15 mouse cellular contexts compared by ENCODE assay signal in the genomic region with DNA sequence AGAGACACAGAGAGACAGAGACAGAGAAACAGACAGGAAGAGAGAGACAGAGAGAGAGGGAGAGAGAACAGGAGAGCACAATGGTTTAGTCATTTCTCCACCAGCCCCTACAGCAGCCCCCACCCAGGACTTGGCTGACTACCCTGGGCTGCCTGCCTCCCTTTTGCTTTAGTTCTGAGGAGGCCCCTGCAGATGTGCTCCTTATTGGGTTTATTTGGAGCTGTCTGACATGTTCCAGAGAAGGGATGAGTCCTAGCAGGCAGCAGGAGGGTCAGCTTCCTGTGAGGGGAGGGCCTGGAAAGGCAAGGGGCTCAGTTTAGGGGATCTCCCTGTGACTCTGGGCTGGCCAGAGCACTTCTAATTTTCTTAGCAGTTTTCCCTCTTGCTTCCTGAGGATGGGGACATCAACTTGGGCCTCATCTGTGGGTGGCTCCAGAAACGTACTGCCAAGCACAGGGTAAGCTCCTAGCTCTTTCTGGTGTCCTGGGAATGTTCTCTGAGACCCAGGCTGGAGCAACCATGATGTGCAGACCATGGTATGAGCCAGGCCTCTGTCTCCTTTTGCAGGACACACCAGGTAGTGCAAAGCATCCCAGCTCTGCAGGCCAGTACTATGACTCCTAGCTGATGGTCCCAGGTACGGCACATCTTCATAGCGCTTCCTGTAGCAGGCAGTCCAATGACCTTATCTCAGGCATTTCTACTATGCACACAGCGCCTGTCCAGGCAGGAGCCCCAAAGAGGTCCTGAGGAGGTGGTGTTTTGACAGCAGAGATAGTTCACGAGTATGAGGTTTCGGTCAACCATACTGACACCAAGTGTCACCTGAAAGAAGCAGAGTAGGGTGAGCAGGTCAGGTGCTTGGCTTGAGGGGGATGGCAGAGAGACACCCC. TPM values are rescaled to one million over a fixed set of nuclear protein-coding genes. Genes with fewer than 3 reads are reported as not detected.
A peak's percentile ranks its signal among the peaks of the same experiment; 100 is the strongest.
DNase-seq lines count a peak whose midpoint lies in the region; ATAC-seq and TF ChIP-seq lines count a peak whose summit lies in the region.
"Had no signal": no experiment of that assay in that cellular context is flagged by ENCODE, and none has a peak within 500 bp of the region (broad histone marks: within the 10 kb centered on the region; RNA-seq: fewer than 3 reads in every experiment).

No protein-coding gene starts in this region.

- no peaks in the 10 kb centered on the region for H3K36me3 ChIP-seq in kidney, postnatal 0 days (ENCODE audit: insufficient read depth, low read length)
- no peaks in the 10 kb centered on the region for H3K36me3 ChIP-seq in kidney, adult 2 months (ENCODE audit: control insufficient read depth, insufficient read depth, low read length)
- no peaks in the 10 kb centered on the region for H3K36me3 ChIP-seq in limb, embryonic 14.5 days (ENCODE audit: control insufficient read depth, insufficient read depth, low read length)
- H3K36me3 ChIP-seq: embryonic facial prominence, embryonic 12.5 days; G1E; neural tube, embryonic 15.5 days had no signal

- no peak overlapping the region for H3K9ac ChIP-seq in kidney, postnatal 0 days (ENCODE audit: low read depth, low read length)
- H3K9ac ChIP-seq in limb, embryonic 14.5 days (ENCODE audit: low read depth, low read length, severe bottlenecking): no peak overlapping the region
- H3K9ac ChIP-seq: embryonic facial prominence, embryonic 12.5 days; neural tube, embryonic 15.5 days had no signal

- WGBS in kidney, postnatal 0 days: 80% methylated on average over 6 of the region's 6 CpGs
- 84% methylated on average over 6 of the region's 6 CpGs for WGBS in kidney, adult 2 months
- 88% methylated on average over 6 of the region's 6 CpGs for WGBS in limb, embryonic 14.5 days

- H3K4me3 ChIP-seq in kidney, postnatal 0 days (replicated peaks; ENCODE audit: low read depth, low read length): no peak overlapping the region
- H3K4me3 ChIP-seq in kidney, adult 2 months (ENCODE audit: insufficient read depth, low read depth, low read length): no peak overlapping the region
- H3K4me3 ChIP-seq in limb, embryonic 14.5 days (replicated peaks; ENCODE audit: low read length): no peak overlapping the region
- H3K4me3 ChIP-seq: embryonic facial prominence, embryonic 12.5 days; neural tube, embryonic 15.5 days had no signal

- no peaks in the 10 kb centered on the region for H3K4me1 ChIP-seq in kidney, postnatal 0 days (replicated peaks; ENCODE audit: insufficient read depth, low read length)
- no peaks in the 10 kb centered on the region for H3K4me1 ChIP-seq in kidney, adult 2 months (ENCODE audit: control insufficient read depth, insufficient read depth, low read length)
- H3K4me1 ChIP-seq in limb, embryonic 14.5 days (ENCODE audit: control insufficient read depth, insufficient read depth, low read length): peaks cover 12% of the 10 kb centered on the region
- H3K4me1 ChIP-seq: neural tube, embryonic 15.5 days had no signal

- H3K27ac ChIP-seq in kidney, postnatal 0 days: peak overlapping the region; percentile 22; the same call in 1 of the 2 replicates
- H3K27ac ChIP-seq in kidney, adult 2 months (ENCODE audit: insufficient read depth, low read depth, low read length): no peak overlapping the region
- H3K27ac ChIP-seq in limb, embryonic 14.5 days (replicated peaks; ENCODE audit: low read depth, low read length): 0 out of 2 replicates have a peak overlapping the region, but pooled peaks have one; percentile 1
- H3K27ac ChIP-seq: neural tube, embryonic 15.5 days had no signal

- no peak for ATAC-seq in kidney, postnatal 0 days (replicated peaks; ENCODE audit: low FRiP score, low read depth)
- ATAC-seq in limb, embryonic 14.5 days (ENCODE audit: low FRiP score, low read depth): 0 out of 2 replicates have a peak, but pooled peaks have one; percentile 26
- ATAC-seq: hindbrain, embryonic 16.5 days had no signal

- H3K4me2 ChIP-seq in kidney, postnatal 0 days (ENCODE audit: low read length): no peak overlapping the region
- H3K4me2 ChIP-seq in limb, embryonic 14.5 days (replicated peaks; ENCODE audit: low read depth, low read length, severe bottlenecking): no peak overlapping the region
- H3K4me2 ChIP-seq: embryonic facial prominence, embryonic 12.5 days; neural tube, embryonic 15.5 days had no signal

- DNase-seq in kidney, postnatal 0 days (ENCODE audit: low spot score): no peak
- DNase-seq in kidney, adult 2 months: no peak
- peak; percentile 16 to 56 for DNase-seq in urinary bladder, postnatal 4 days (ENCODE audit: low spot score in 2 of 2)
- no peak for DNase-seq in urinary bladder, postnatal 10 days (ENCODE audit: low spot score)
- no peak for DNase-seq in limb, embryonic 14.5 days (ENCODE audit: low spot score)
- DNase-seq in cerebellum, postnatal 4 days (ENCODE audit: low spot score in 2 of 2): no peak
- no peak for DNase-seq in kidney, postnatal 10 days
- DNase-seq: cerebellum, postnatal 25 days; gastrocnemius, postnatal 36 days; left cerebral cortex, postnatal 4 days; thymus, postnatal 4 days had no signal

- no peaks in the 10 kb centered on the region for H3K27me3 ChIP-seq in kidney, postnatal 0 days (ENCODE audit: insufficient read depth, low read length)
- H3K27me3 ChIP-seq in kidney, adult 2 months (replicated peaks; ENCODE audit: control insufficient read depth, insufficient read depth, low read length): no peaks in the 10 kb centered on the region
- no peaks in the 10 kb centered on the region for H3K27me3 ChIP-seq in limb, embryonic 14.5 days (ENCODE audit: control insufficient read depth, insufficient read depth, low read length)
- H3K27me3 ChIP-seq: embryonic facial prominence, embryonic 12.5 days; neural tube, embryonic 15.5 days had no signal

- H3K9me3 ChIP-seq in kidney, postnatal 0 days (replicated peaks; ENCODE audit: low read length): no peaks in the 10 kb centered on the region
- H3K9me3 ChIP-seq in limb, embryonic 14.5 days (ENCODE audit: control insufficient read depth, low read length): no peaks in the 10 kb centered on the region
- H3K9me3 ChIP-seq: embryonic facial prominence, embryonic 12.5 days; G1E; neural tube, embryonic 15.5 days had no signal

- no peak for TF ChIP-seq CTCF in kidney, postnatal 0 days (IDR thresholded peaks at IDR 0.05; ENCODE audit: low read depth)
- no peak for TF ChIP-seq CTCF in kidney, adult 2 months (conservative IDR thresholded peaks at IDR 0.05; ENCODE audit: insufficient read depth, insufficient read length, low read depth, low read length)

- TF ChIP-seq POLR2A in kidney, adult 2 months (IDR thresholded peaks at IDR 0.05; ENCODE audit: low read depth, low read length): no peak
- TF ChIP-seq POLR2A in limb, embryonic 14.5 days (IDR thresholded peaks at IDR 0.05; ENCODE audit: borderline replicate concordance, extremely low read depth, insufficient read depth, insufficient read length): no peak

RNA-seq across cellular contexts. Expression of a gene that starts 45.0 kb away (rescaled TPM):
- polyA plus RNA-seq in kidney, postnatal 0 days (2015; fragmentation: Nextera tagmentation; extraction: Ambion mirVana): 80.9 and 81.3 TPM in 2 replicates
- polyA plus RNA-seq in kidney, adult 2 months (2012; rRNA removed): 33.2 and 39.1 TPM in 2 replicates
- 444 and 445 TPM in 2 replicates for polyA plus RNA-seq in limb, embryonic 14.5 days (2012; rRNA removed)
- 287 and 330 TPM in 2 replicates for polyA plus RNA-seq in limb, embryonic 14.5 days (2014; fragmentation: Nextera tagmentation; extraction: Ambion mirVana)
- polyA plus RNA-seq: G1E had no signal

RNA-seq across cellular contexts. Expression of a gene that starts 57.6 kb away (rescaled TPM):
- 63.9 and 64.2 TPM in 2 replicates for polyA plus RNA-seq in kidney, postnatal 0 days (2015; fragmentation: Nextera tagmentation; extraction: Ambion mirVana)
- polyA plus RNA-seq in kidney, adult 2 months (2012; rRNA removed): 23.4 and 28.7 TPM in 2 replicates
- polyA plus RNA-seq in limb, embryonic 14.5 days (2012; rRNA removed): 365 and 415 TPM in 2 replicates
- polyA plus RNA-seq in limb, embryonic 14.5 days (2014; fragmentation: Nextera tagmentation; extraction: Ambion mirVana): 178 and 197 TPM in 2 replicates
- polyA plus RNA-seq: G1E had no signal

Comparison
In these comparisons a context has a peak if more than half of its experiments do, and no peak if none do; other contexts are left out.
1. DNase-seq: peak in urinary bladder, postnatal 4 days (2 of 2); none in kidney, postnatal 0 days (single experiment), kidney, adult 2 months (single experiment), urinary bladder, postnatal 10 days (single experiment), limb, embryonic 14.5 days (single experiment), cerebellum, postnatal 4 days (0 of 2) and kidney, postnatal 10 days (single experiment).